Mouse (Mus musculus): ENCODE measurements around the gene Ttc28. TPM values are rescaled to one million over a fixed set of nuclear protein-coding genes. Genes with fewer than 3 reads are reported as not detected.

The Ttc28 gene
- polyA plus RNA-seq, 1 experiment from 2014 or later = 17.8 TPM

- peak; percentile 63 for ATAC-seq (ENCODE audit: insufficient number of reproducible peaks, insufficient read depth, low FRiP score, low read depth)
- H3K27me3 ChIP-seq (ENCODE audit: control insufficient read depth, insufficient read depth, low read length) = no peaks in the 10 kb centered on the region
- peak overlapping the region; percentile 21; the same call in 1 of the 2 replicates for H3K27ac ChIP-seq (ENCODE audit: low read length)
Measured at GRCm38 (mm10) chr5:111195488-111196485, 316.2 kb downstream of the Ttc28 start.

GRCm38 (mm10) chr5:111197727-111198126, 318.1 kb downstream of the Ttc28 start:
- H3K4me3 ChIP-seq (ENCODE audit: low read depth, low read length) = no peak overlapping the region
- H3K36me3 ChIP-seq (ENCODE audit: control insufficient read depth, insufficient read depth, low read length) = no peaks in the 10 kb centered on the region
- WGBS = 83% methylated on average over 15 of the region's 15 CpGs
- no peak overlapping the region for H3K4me2 ChIP-seq (replicated peaks; ENCODE audit: low read depth, low read length)
- ATAC-seq (ENCODE audit: insufficient number of reproducible peaks, insufficient read depth, low FRiP score, low read depth) = no peak
- no peaks in the 10 kb centered on the region for H3K9me3 ChIP-seq (ENCODE audit: control insufficient read depth, low read depth, low read length)
- H3K4me1 ChIP-seq (ENCODE audit: control insufficient read depth, insufficient read depth, low read length) = peaks cover 31% of the 10 kb centered on the region
- H3K27me3 ChIP-seq (ENCODE audit: control insufficient read depth, insufficient read depth, low read length) = no peaks in the 10 kb centered on the region
- H3K27ac ChIP-seq (ENCODE audit: low read length) = no peak overlapping the region
- no peak overlapping the region for H3K9ac ChIP-seq (replicated peaks; ENCODE audit: low read depth, low read length)

More at GRCm38 (mm10) chr5:111195488-111196485, 316.2 kb downstream of the Ttc28 start:
- H3K9ac ChIP-seq (replicated peaks; ENCODE audit: low read depth, low read length) = no peak overlapping the region
- no peaks in the 10 kb centered on the region for H3K36me3 ChIP-seq (ENCODE audit: control insufficient read depth, insufficient read depth, low read length)
- no peak overlapping the region for H3K4me3 ChIP-seq (ENCODE audit: low read depth, low read length)
- H3K4me2 ChIP-seq (replicated peaks; ENCODE audit: low read depth, low read length) = no peak overlapping the region
- 41% methylated on average over 11 of the region's 11 CpGs for whole genome bisulfite sequencing
- peaks cover 25% of the 10 kb centered on the region; the same call in 1 of the 2 replicates for H3K4me1 ChIP-seq (ENCODE audit: control insufficient read depth, insufficient read depth, low read length)
- no peaks in the 10 kb centered on the region for H3K9me3 ChIP-seq (ENCODE audit: control insufficient read depth, low read depth, low read length)

GRCm38 (mm10) chr5:111200167-111200840, 320.7 kb downstream of the Ttc28 start:
- ATAC-seq (ENCODE audit: insufficient number of reproducible peaks, insufficient read depth, low FRiP score, low read depth) = no peak
- no peak overlapping the region for H3K27ac ChIP-seq (ENCODE audit: low read length)
- H3K27me3 ChIP-seq (ENCODE audit: control insufficient read depth, insufficient read depth, low read length) = no peaks in the 10 kb centered on the region
- peaks cover 40% of the 10 kb centered on the region for H3K4me1 ChIP-seq (ENCODE audit: control insufficient read depth, insufficient read depth, low read length)
- H3K36me3 ChIP-seq (ENCODE audit: control insufficient read depth, insufficient read depth, low read length) = no peaks in the 10 kb centered on the region
- H3K9me3 ChIP-seq (ENCODE audit: control insufficient read depth, low read depth, low read length) = no peaks in the 10 kb centered on the region
- H3K4me2 ChIP-seq (replicated peaks; ENCODE audit: low read depth, low read length) = no peak overlapping the region
- H3K4me3 ChIP-seq (ENCODE audit: low read depth, low read length) = no peak overlapping the region
- no peak overlapping the region for H3K9ac ChIP-seq (replicated peaks; ENCODE audit: low read depth, low read length)
- 36% methylated on average over 15 of the region's 15 CpGs for WGBS

- Histone ChIP-seq H3K9ac (replicated peaks; ENCODE audit: low read depth, low read length) (no peak overlapping the region), H3K9me3 (ENCODE audit: control insufficient read depth, low read depth, low read length) (no peaks in the 10 kb centered on the region), H3K4me3 (ENCODE audit: low read depth, low read length) (no peak overlapping the region), H3K27me3 (ENCODE audit: control insufficient read depth, insufficient read depth, low read length) (no peaks in the 10 kb centered on the region), H3K4me2 (replicated peaks; ENCODE audit: low read depth, low read length) (no peak overlapping the region), H3K27ac (ENCODE audit: low read length) (no peak overlapping the region), H3K36me3 (ENCODE audit: control insufficient read depth, insufficient read depth, low read length) (no peaks in the 10 kb centered on the region), H3K4me1 (ENCODE audit: control insufficient read depth, insufficient read depth, low read length) (peaks cover 40% of the 10 kb centered on the region)
- WGBS = 44% methylated on average over 16 of the region's 16 CpGs
- no peak for ATAC-seq (ENCODE audit: insufficient number of reproducible peaks, insufficient read depth, low FRiP score, low read depth)
Measured at GRCm38 (mm10) chr5:111200915-111201610, 321.5 kb downstream of the Ttc28 start.

DNA sequence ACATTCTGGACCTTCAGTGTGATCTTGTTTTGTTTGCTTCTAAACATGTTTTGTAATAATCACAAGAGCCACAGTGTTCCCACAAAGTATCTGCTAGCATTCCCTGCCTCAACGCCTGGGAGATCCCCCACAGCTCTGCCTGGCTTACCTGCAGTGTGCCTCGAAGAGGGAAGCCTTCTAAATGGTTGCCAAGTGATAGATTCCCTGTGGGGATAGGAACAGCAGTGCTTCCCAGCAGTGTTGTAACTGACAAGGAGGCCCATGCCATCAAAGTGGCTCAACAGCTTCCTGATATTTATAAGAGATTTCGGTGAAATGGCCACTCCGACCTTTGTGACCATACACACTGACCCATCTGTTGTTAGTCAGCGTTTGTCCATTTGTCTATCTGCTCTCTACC, 324.6 kb downstream of the Ttc28 start:
- Histone ChIP-seq H3K27me3 (ENCODE audit: control insufficient read depth, insufficient read depth, low read length) (no peaks in the 10 kb centered on the region), H3K4me2 (replicated peaks; ENCODE audit: low read depth, low read length) (no peak overlapping the region), H3K9ac (replicated peaks; ENCODE audit: low read depth, low read length) (no peak overlapping the region), H3K4me3 (ENCODE audit: low read depth, low read length) (no peak overlapping the region), H3K36me3 (ENCODE audit: control insufficient read depth, insufficient read depth, low read length) (no peaks in the 10 kb centered on the region), H3K4me1 (ENCODE audit: control insufficient read depth, insufficient read depth, low read length) (peaks cover 39% of the 10 kb centered on the region), H3K27ac (ENCODE audit: low read length) (no peak overlapping the region), H3K9me3 (ENCODE audit: control insufficient read depth, low read depth, low read length) (no peaks in the 10 kb centered on the region)
- no peak for ATAC-seq (ENCODE audit: insufficient number of reproducible peaks, insufficient read depth, low FRiP score, low read depth)
- 78% methylated on average over 5 of the region's 5 CpGs for WGBS

DNA sequence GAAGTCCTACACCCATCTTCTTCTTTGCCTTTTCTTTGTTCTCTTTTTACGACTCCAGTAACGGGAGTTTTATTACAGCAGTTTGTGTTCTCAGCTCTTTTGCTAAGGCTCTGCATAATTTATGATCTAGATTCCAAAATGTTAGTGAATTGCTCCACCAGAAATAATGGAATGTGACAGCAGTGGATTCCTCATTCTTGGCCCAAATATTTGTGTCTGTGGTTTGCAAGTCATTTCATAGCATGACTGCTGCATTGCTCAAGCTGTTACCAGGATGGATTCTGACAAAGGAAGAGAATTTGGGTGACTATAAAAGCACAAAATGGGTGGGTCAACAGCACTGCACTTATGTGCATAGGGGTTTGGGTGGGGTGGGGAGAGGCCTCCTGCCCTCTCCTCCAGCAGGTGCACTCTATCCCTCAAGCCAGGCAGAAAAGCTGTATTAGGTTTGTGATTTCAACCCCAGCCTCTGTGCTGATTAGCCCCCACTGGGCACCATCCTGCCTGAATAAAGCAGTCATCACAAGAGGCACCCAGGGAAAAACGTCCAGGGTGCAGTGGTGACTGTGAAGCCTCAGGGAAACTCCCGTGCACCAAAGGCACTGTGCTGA, 325.5 kb downstream of the Ttc28 start:
- H3K27me3 ChIP-seq (ENCODE audit: control insufficient read depth, insufficient read depth, low read length) = no peaks in the 10 kb centered on the region
- no peak overlapping the region for H3K4me3 ChIP-seq (ENCODE audit: low read depth, low read length)
- no peak for ATAC-seq (ENCODE audit: insufficient number of reproducible peaks, insufficient read depth, low FRiP score, low read depth)
- 31% methylated on average over 4 of the region's 4 CpGs for WGBS
- H3K36me3 ChIP-seq (ENCODE audit: control insufficient read depth, insufficient read depth, low read length) = no peaks in the 10 kb centered on the region
- H3K9ac ChIP-seq (replicated peaks; ENCODE audit: low read depth, low read length) = no peak overlapping the region
- no peak overlapping the region for H3K27ac ChIP-seq (ENCODE audit: low read length)
- no peak overlapping the region for H3K4me2 ChIP-seq (replicated peaks; ENCODE audit: low read depth, low read length)
- H3K4me1 ChIP-seq (ENCODE audit: control insufficient read depth, insufficient read depth, low read length) = peaks cover 38% of the 10 kb centered on the region
- H3K9me3 ChIP-seq (ENCODE audit: control insufficient read depth, low read depth, low read length) = no peaks in the 10 kb centered on the region

- Histone ChIP-seq H3K9ac (replicated peaks; ENCODE audit: low read depth, low read length) (no peak overlapping the region), H3K27me3 (ENCODE audit: control insufficient read depth, insufficient read depth, low read length) (no peaks in the 10 kb centered on the region), H3K4me3 (ENCODE audit: low read depth, low read length) (no peak overlapping the region), H3K4me2 (replicated peaks; ENCODE audit: low read depth, low read length) (no peak overlapping the region), H3K27ac (ENCODE audit: low read length) (peak overlapping the region; percentile 36; the same call in 1 of the 2 replicates), H3K4me1 (ENCODE audit: control insufficient read depth, insufficient read depth, low read length) (peaks cover 30% of the 10 kb centered on the region), H3K36me3 (ENCODE audit: control insufficient read depth, insufficient read depth, low read length) (no peaks in the 10 kb centered on the region), H3K9me3 (ENCODE audit: control insufficient read depth, low read depth, low read length) (no peaks in the 10 kb centered on the region)
- WGBS = 16% methylated on average over 4 of the region's 4 CpGs
- peak; percentile 53; the same call in 1 of the 2 replicates for ATAC-seq (ENCODE audit: insufficient number of reproducible peaks, insufficient read depth, low FRiP score, low read depth)
Measured at GRCm38 (mm10) chr5:111205817-111206216, 326.2 kb downstream of the Ttc28 start.

Measured in stomach, embryonic 14.5 days (tissue).